Mouse (Mus musculus) E14TG2a.4 (cell line): ENCODE measurements around the gene Stk39.

Source experiments
- H3K27me3 ChIP-seq: 2 replicates; pipeline ENCODE4 v1.6.1; 2014; ENCODE audit warnings: low read length, control low read depth; ENCODE audit not compliant: insufficient read depth
- H3K36me3 ChIP-seq: 2 replicates; pipeline ENCODE4 v1.6.1; 2014; ENCODE audit warnings: low read length, control low read depth; ENCODE audit not compliant: insufficient read depth
- H3K4me1 ChIP-seq: replicated peaks from 2 replicates; pipeline ENCODE4 v1.6.1; 2014; ENCODE audit warnings: low read depth, low read length, control low read depth
- H3K4me3 ChIP-seq: replicated peaks from 2 replicates; pipeline ENCODE4 v1.5.1; 2014; ENCODE audit warnings: mild to moderate bottlenecking, low read length
- H3K9me3 ChIP-seq: 2 replicates; pipeline ENCODE4 v1.6.1; 2014; ENCODE audit warnings: low read length, control low read depth
- CTCF ChIP-seq: conservative IDR thresholded peaks from 2 replicates; pipeline ENCODE4 v1.5.1; 2014; ENCODE audit warnings: low read length
- NANOG ChIP-seq: IDR thresholded peaks from 2 replicates; pipeline ENCODE4 v1.6.1; 2014; ENCODE audit warnings: borderline replicate concordance, low read length, mixed read lengths
- POU5F1 ChIP-seq: IDR thresholded peaks from 2 replicates; pipeline ENCODE4 v1.6.1; 2014; ENCODE audit warnings: low read length, borderline replicate concordance

The Stk39 gene

DNA sequence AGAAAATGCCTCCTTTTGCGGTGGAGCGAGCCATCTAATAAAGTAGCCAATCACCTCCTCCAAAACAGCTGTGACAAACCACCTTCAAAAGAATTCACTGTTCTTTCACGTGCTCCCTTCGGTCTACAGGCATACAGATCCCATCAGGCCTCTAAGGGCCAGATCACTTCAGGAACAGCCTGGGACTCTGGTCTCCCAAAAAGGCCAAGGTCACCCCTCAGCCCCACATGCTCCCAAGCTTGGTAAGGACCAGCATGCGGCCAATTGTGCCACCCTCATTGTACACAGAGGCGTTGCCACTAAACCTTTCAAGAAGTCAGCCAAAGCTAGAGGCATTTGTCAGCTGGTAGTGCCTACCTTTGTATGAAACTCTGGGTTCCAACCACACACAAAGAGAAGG, 28.9 kb downstream of the Stk39 start:
- Histone ChIP-seq H3K4me3 (no peak overlapping the region), H3K4me1 (0 out of 2 replicates have a peak, but pooled peaks cover 2% of the 10 kb centered on the region), H3K27me3 (no peaks in the 10 kb centered on the region; the same call in 1 of the 2 replicates), H3K9me3 (no peaks in the 10 kb centered on the region), H3K36me3 (no peaks in the 10 kb centered on the region)
- no peak for TF ChIP-seq CTCF

- TF ChIP-seq CTCF (no peak), POU5F1 (no peak), NANOG (no peak)
- Histone ChIP-seq H3K9me3 (no peaks in the 10 kb centered on the region), H3K36me3 (no peaks in the 10 kb centered on the region), H3K4me1 (0 out of 2 replicates have a peak, but pooled peaks cover 2% of the 10 kb centered on the region), H3K27me3 (no peaks in the 10 kb centered on the region; the same call in 1 of the 2 replicates), H3K4me3 (no peak overlapping the region)
These were observed 29.9 kb downstream of the Stk39 start for GRCm38 (mm10) chr2:68442113-68442717.

DNA sequence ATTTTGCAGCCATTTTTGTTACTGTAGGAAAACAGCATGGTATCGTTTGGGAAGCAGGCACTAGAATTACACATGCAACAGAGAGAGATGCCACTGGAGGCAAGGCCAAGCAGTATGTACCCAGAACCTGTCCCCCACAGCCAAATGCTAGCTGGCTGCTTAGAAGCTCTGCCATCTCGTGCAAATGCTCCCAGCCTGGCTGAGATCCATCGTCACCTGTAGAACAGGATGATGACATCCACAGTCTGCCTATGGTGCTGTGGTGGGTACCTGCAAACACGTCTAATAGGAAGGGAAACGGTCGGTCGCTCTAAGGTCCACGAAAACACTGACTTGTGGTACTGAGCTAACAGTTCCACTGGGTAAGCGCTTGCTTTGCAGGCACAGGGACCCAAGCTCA, 32.5 kb downstream of the Stk39 start:
- Histone ChIP-seq H3K36me3 (no peaks in the 10 kb centered on the region), H3K4me1 (peaks cover 18% of the 10 kb centered on the region), H3K4me3 (no peak overlapping the region), H3K9me3 (no peaks in the 10 kb centered on the region), H3K27me3 (peaks cover 6% of the 10 kb centered on the region)
- no peak for TF ChIP-seq CTCF
- TF ChIP-seq NANOG: no peak
- TF ChIP-seq POU5F1: no peak

GRCm38 (mm10) chr2:68437920-68438319, 34.1 kb downstream of the Stk39 start:
- Histone ChIP-seq H3K9me3 (no peaks in the 10 kb centered on the region), H3K4me3 (no peak overlapping the region), H3K27me3 (peaks cover 6% of the 10 kb centered on the region), H3K36me3 (no peaks in the 10 kb centered on the region), H3K4me1 (peaks cover 18% of the 10 kb centered on the region)
- TF ChIP-seq POU5F1: no peak
- TF ChIP-seq NANOG: no peak
- TF ChIP-seq CTCF: no peak

- Histone ChIP-seq H3K9me3 (no peaks in the 10 kb centered on the region), H3K4me3 (no peak overlapping the region), H3K4me1 (peaks cover 17% of the 10 kb centered on the region), H3K27me3 (peaks cover 6% of the 10 kb centered on the region; the same call in 1 of the 2 replicates), H3K36me3 (no peaks in the 10 kb centered on the region)
- TF ChIP-seq CTCF: no peak
These were observed 34.9 kb downstream of the Stk39 start for GRCm38 (mm10) chr2:68437216-68437615.

GRCm38 (mm10) chr2:68436305-68436704, 35.8 kb downstream of the Stk39 start:
- Histone ChIP-seq H3K36me3 (no peaks in the 10 kb centered on the region), H3K27me3 (peaks cover 6% of the 10 kb centered on the region; the same call in 1 of the 2 replicates), H3K4me1 (peaks cover 15% of the 10 kb centered on the region), H3K4me3 (no peak overlapping the region), H3K9me3 (no peaks in the 10 kb centered on the region)
- TF ChIP-seq POU5F1 (no peak), CTCF (no peak), NANOG (no peak)

GRCm38 (mm10) chr2:68435494-68436255, 36.4 kb downstream of the Stk39 start:
- H3K9me3 ChIP-seq: no peaks in the 10 kb centered on the region
- peaks cover 6% of the 10 kb centered on the region; the same call in 1 of the 2 replicates for H3K27me3 ChIP-seq
- TF ChIP-seq NANOG: no peak
- TF ChIP-seq CTCF: no peak
- no peak for TF ChIP-seq POU5F1
- H3K4me1 ChIP-seq: peaks cover 15% of the 10 kb centered on the region
- no peak overlapping the region for H3K4me3 ChIP-seq
- no peaks in the 10 kb centered on the region for H3K36me3 ChIP-seq

DNA sequence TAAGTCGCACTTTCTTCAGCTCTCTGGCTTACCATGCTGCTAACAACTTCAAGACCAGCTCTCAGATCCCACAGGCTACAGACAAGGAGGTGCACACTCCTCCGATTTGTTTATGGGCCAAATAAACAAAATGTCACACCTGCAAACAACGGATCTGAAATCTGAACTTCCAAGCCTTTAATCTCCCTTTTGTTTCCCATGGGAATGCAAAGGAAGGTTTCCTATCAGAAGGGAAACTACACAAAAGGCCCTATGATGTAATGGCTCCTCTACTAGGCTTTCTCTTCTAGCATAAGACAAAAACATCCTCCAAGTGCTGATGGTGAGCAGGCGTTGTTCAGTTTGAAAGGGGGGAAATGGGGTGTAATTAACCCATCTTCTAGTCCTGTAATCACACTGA, 37.1 kb downstream of the Stk39 start:
- Histone ChIP-seq H3K9me3 (no peaks in the 10 kb centered on the region), H3K36me3 (no peaks in the 10 kb centered on the region), H3K4me3 (no peak overlapping the region), H3K27me3 (peaks cover 6% of the 10 kb centered on the region; the same call in 1 of the 2 replicates), H3K4me1 (peaks cover 15% of the 10 kb centered on the region)
- TF ChIP-seq NANOG: no peak
- no peak for TF ChIP-seq CTCF
- no peak for TF ChIP-seq POU5F1
